Mouse (Mus musculus) limb, embryonic 13.5 days (tissue): Measurements from ENCODE around the gene Mcu. TPM values are rescaled to one million over a fixed set of nuclear protein-coding genes. Genes with fewer than 3 reads are reported as not detected.

Experiments used
- ATAC-seq: fragments of 200-750 bp; cut with Nextera tagmentation; 2 replicates; pipeline ENCODE4 v1.8.0; 2017; ENCODE audit warnings: low read depth, moderate number of reproducible peaks, moderate TSS enrichment; ENCODE audit not compliant: low FRiP score
- H3K27ac ChIP-seq: fragments of 300-500 bp; sonication (generic); 2 replicates; pipeline ENCODE4 v1.5.1; 2015; ENCODE audit warnings: inconsistent platforms, mild to moderate bottlenecking, moderate library complexity
- H3K27me3 ChIP-seq: fragments of 300-500 bp; sonication (generic); 2 replicates; pipeline ENCODE4 v1.6.1; 2015; ENCODE audit warnings: mild to moderate bottlenecking, inconsistent platforms
- H3K36me3 ChIP-seq: fragments of 300-500 bp; sonication (generic); 2 replicates; pipeline ENCODE4 v1.6.1; 2015; ENCODE audit warnings: inconsistent platforms, mild to moderate bottlenecking, moderate library complexity
- H3K4me1 ChIP-seq: fragments of 300-500 bp; sonication (generic); 2 replicates; pipeline ENCODE4 v1.6.1; 2015; ENCODE audit warnings: inconsistent platforms
- H3K4me2 ChIP-seq: fragments of 300-500 bp; sonication (generic); replicated peaks from 2 replicates; pipeline ENCODE4 v1.6.1; 2015; ENCODE audit warnings: inconsistent platforms, mild to moderate bottlenecking, moderate library complexity
- H3K4me3 ChIP-seq: fragments of 300-500 bp; sonication (generic); 2 replicates; pipeline ENCODE4 v1.5.1; 2015; ENCODE audit warnings: moderate library complexity, mild to moderate bottlenecking, inconsistent platforms
- H3K9ac ChIP-seq: fragments of 300-500 bp; sonication (generic); 2 replicates; pipeline ENCODE4 v1.6.1; 2015; ENCODE audit warnings: mild to moderate bottlenecking, inconsistent platforms
- H3K9me3 ChIP-seq: fragments of 300-500 bp; sonication (generic); 2 replicates; pipeline ENCODE4 v1.6.1; 2016; ENCODE audit warnings: inconsistent platforms
- WGBS: fragments of 180-500 bp; shearing (Covaris S2); methylation state at CpG from one replicate; pipeline ENCODE4 v1.1.7; 2015; 5-methylcytosine and 5-hydroxymethylcytosine counted together
- polyA plus RNA-seq: library from polyadenylated mRNA; unstranded; fragments of >200 nt; fragmentation: Nextera tagmentation; extraction: Ambion mirVana; gene quantifications from 2 replicates; pipeline ENCODE4 v1.2.1, GENCODE M21; 2015

Mcu gene
- polyA plus RNA-seq, 1 experiment from 2014 or later = 65.3 TPM

GRCm38 (mm10) chr10:59565995-59566410, 50.5 kb downstream of the Mcu start:
- Histone ChIP-seq H3K27ac (peak overlapping the region; percentile 86), H3K9me3 (no peaks in the 10 kb centered on the region), H3K36me3 (no peaks in the 10 kb centered on the region), H3K9ac (no peak overlapping the region), H3K4me3 (no peak overlapping the region), H3K27me3 (no peaks in the 10 kb centered on the region), H3K4me2 (peak overlapping the region; percentile 36), H3K4me1 (peaks cover 76% of the 10 kb centered on the region)
- ATAC-seq = peak; percentile 84
- 25% methylated on average over 2 of the region's 2 CpGs for whole genome bisulfite sequencing

- Histone ChIP-seq H3K27me3 (no peaks in the 10 kb centered on the region), H3K9ac (no peak overlapping the region), H3K9me3 (no peaks in the 10 kb centered on the region), H3K36me3 (no peaks in the 10 kb centered on the region), H3K4me1 (peaks cover 61% of the 10 kb centered on the region), H3K4me2 (no peak overlapping the region), H3K27ac (peak overlapping the region; percentile 86; the same call in 1 of the 2 replicates), H3K4me3 (no peak overlapping the region)
- no peak for ATAC-seq
- 74% methylated on average over 5 of the region's 5 CpGs for WGBS
Measured at GRCm38 (mm10) chr10:59564551-59564950, 51.9 kb downstream of the Mcu start.

GRCm38 (mm10) chr10:59562511-59562910, 54.0 kb downstream of the Mcu start:
- Histone ChIP-seq H3K36me3 (no peaks in the 10 kb centered on the region), H3K9ac (no peak overlapping the region), H3K9me3 (no peaks in the 10 kb centered on the region), H3K4me3 (no peak overlapping the region), H3K27me3 (no peaks in the 10 kb centered on the region), H3K4me1 (peaks cover 55% of the 10 kb centered on the region), H3K27ac (peak overlapping the region; percentile 69; the same call in 1 of the 2 replicates), H3K4me2 (no peak overlapping the region)
- 41% methylated on average over 4 of the region's 4 CpGs for WGBS
- ATAC-seq = peak; percentile 65; the same call in 1 of the 2 replicates

- 89% methylated on average over 5 of the region's 5 CpGs for WGBS
- Histone ChIP-seq H3K4me1 (peaks cover 43% of the 10 kb centered on the region), H3K4me2 (no peak overlapping the region), H3K27ac (no peak overlapping the region), H3K27me3 (no peaks in the 10 kb centered on the region), H3K9me3 (no peaks in the 10 kb centered on the region), H3K4me3 (no peak overlapping the region), H3K9ac (no peak overlapping the region), H3K36me3 (no peaks in the 10 kb centered on the region)
- ATAC-seq = no peak
Measured at GRCm38 (mm10) chr10:59560126-59560525, 56.4 kb downstream of the Mcu start.

GRCm38 (mm10) chr10:59558602-59559001, 57.9 kb downstream of the Mcu start:
- no peaks in the 10 kb centered on the region for H3K36me3 ChIP-seq
- no peak overlapping the region for H3K9ac ChIP-seq
- no peaks in the 10 kb centered on the region for H3K27me3 ChIP-seq
- H3K4me2 ChIP-seq = no peak overlapping the region
- ATAC-seq = no peak
- H3K4me1 ChIP-seq = peaks cover 31% of the 10 kb centered on the region
- 0 out of 2 replicates have a peak, but pooled peaks cover 3% of the 10 kb centered on the region for H3K9me3 ChIP-seq
- no peak overlapping the region for H3K4me3 ChIP-seq
- H3K27ac ChIP-seq = no peak overlapping the region
- WGBS = 87% methylated on average over 4 of the region's 4 CpGs

- no peak overlapping the region for H3K4me2 ChIP-seq
- WGBS = 87% methylated on average over 5 of the region's 5 CpGs
- H3K4me3 ChIP-seq = no peak overlapping the region
- no peaks in the 10 kb centered on the region for H3K27me3 ChIP-seq
- 0 out of 2 replicates have a peak, but pooled peaks cover 3% of the 10 kb centered on the region for H3K9me3 ChIP-seq
- peaks cover 27% of the 10 kb centered on the region for H3K4me1 ChIP-seq
- no peaks in the 10 kb centered on the region for H3K36me3 ChIP-seq
- no peak overlapping the region for H3K27ac ChIP-seq
- no peak overlapping the region for H3K9ac ChIP-seq
- ATAC-seq = no peak
Measured at GRCm38 (mm10) chr10:59558164-59558563, 58.3 kb downstream of the Mcu start.

- Histone ChIP-seq H3K9me3 (0 out of 2 replicates have a peak, but pooled peaks cover 3% of the 10 kb centered on the region), H3K27ac (no peak overlapping the region; the same call in 1 of the 2 replicates), H3K4me1 (peaks cover 25% of the 10 kb centered on the region), H3K36me3 (no peaks in the 10 kb centered on the region), H3K27me3 (no peaks in the 10 kb centered on the region), H3K4me2 (no peak overlapping the region), H3K4me3 (no peak overlapping the region), H3K9ac (0 out of 2 replicates have a peak overlapping the region, but pooled peaks have one; percentile 26)
- no peak for ATAC-seq
- WGBS = 29% methylated on average over 5 of the region's 5 CpGs
Measured at GRCm38 (mm10) chr10:59556541-59556940, 60.0 kb downstream of the Mcu start.

- 0 out of 2 replicates have a peak, but pooled peaks cover 4% of the 10 kb centered on the region for H3K36me3 ChIP-seq
- H3K4me3 ChIP-seq = no peak overlapping the region
- H3K27ac ChIP-seq = no peak overlapping the region
- no peak for ATAC-seq
- H3K9ac ChIP-seq = no peak overlapping the region
- no peak overlapping the region for H3K4me2 ChIP-seq
- 0 out of 2 replicates have a peak, but pooled peaks cover 3% of the 10 kb centered on the region for H3K9me3 ChIP-seq
- WGBS = 95% methylated on average over 1 of the region's 1 CpGs
- no peaks in the 10 kb centered on the region for H3K27me3 ChIP-seq
- H3K4me1 ChIP-seq = peaks cover 25% of the 10 kb centered on the region
Measured at GRCm38 (mm10) chr10:59554243-59554642, 62.2 kb downstream of the Mcu start.

- Histone ChIP-seq H3K27ac (peak overlapping the region; percentile 48; the same call in 1 of the 2 replicates), H3K36me3 (0 out of 2 replicates have a peak, but pooled peaks cover 5% of the 10 kb centered on the region), H3K4me1 (peaks cover 17% of the 10 kb centered on the region), H3K27me3 (no peaks in the 10 kb centered on the region), H3K9me3 (peaks cover 11% of the 10 kb centered on the region), H3K9ac (no peak overlapping the region), H3K4me2 (no peak overlapping the region), H3K4me3 (no peak overlapping the region)
- WGBS = 72% methylated on average over 1 of the region's 1 CpGs
- ATAC-seq = no peak
Measured at GRCm38 (mm10) chr10:59552456-59552855, 64.0 kb downstream of the Mcu start.

- 62% methylated on average over 11 of the region's 11 CpGs for WGBS
- Histone ChIP-seq H3K27ac (no peak overlapping the region), H3K27me3 (no peaks in the 10 kb centered on the region), H3K4me3 (no peak overlapping the region), H3K9me3 (peaks cover 29% of the 10 kb centered on the region), H3K9ac (no peak overlapping the region), H3K36me3 (peaks cover 19% of the 10 kb centered on the region), H3K4me1 (peaks cover 9% of the 10 kb centered on the region), H3K4me2 (no peak overlapping the region)
- ATAC-seq = no peak
Measured at GRCm38 (mm10) chr10:59548768-59549333, 67.6 kb downstream of the Mcu start.

- Histone ChIP-seq H3K27ac (no peak overlapping the region), H3K4me2 (no peak overlapping the region), H3K4me1 (peaks cover 15% of the 10 kb centered on the region), H3K9me3 (peaks cover 29% of the 10 kb centered on the region), H3K9ac (no peak overlapping the region), H3K36me3 (peaks cover 19% of the 10 kb centered on the region), H3K27me3 (no peaks in the 10 kb centered on the region), H3K4me3 (no peak overlapping the region)
- WGBS = 73% methylated on average over 6 of the region's 6 CpGs
- ATAC-seq = no peak
Measured at GRCm38 (mm10) chr10:59548211-59548610, 68.3 kb downstream of the Mcu start.

GRCm38 (mm10) chr10:59547426-59547825, 69.1 kb downstream of the Mcu start:
- Histone ChIP-seq H3K27me3 (no peaks in the 10 kb centered on the region), H3K27ac (no peak overlapping the region), H3K9me3 (peaks cover 29% of the 10 kb centered on the region), H3K4me1 (peaks cover 19% of the 10 kb centered on the region), H3K4me2 (no peak overlapping the region), H3K9ac (no peak overlapping the region), H3K4me3 (no peak overlapping the region), H3K36me3 (peaks cover 19% of the 10 kb centered on the region)
- WGBS = 62% methylated on average over 7 of the region's 7 CpGs
- ATAC-seq = no peak

GRCm38 (mm10) chr10:59545169-59545568, 71.3 kb downstream of the Mcu start:
- no peak for ATAC-seq
- 84% methylated on average over 7 of the region's 7 CpGs for WGBS
- no peak overlapping the region for H3K4me2 ChIP-seq

More at GRCm38 (mm10) chr10:59545169-59545568, 71.3 kb downstream of the Mcu start:
- Histone ChIP-seq H3K4me3 (no peak overlapping the region), H3K4me1 (peaks cover 30% of the 10 kb centered on the region), H3K27me3 (no peaks in the 10 kb centered on the region), H3K9me3 (peaks cover 29% of the 10 kb centered on the region), H3K27ac (no peak overlapping the region), H3K36me3 (peaks cover 19% of the 10 kb centered on the region), H3K9ac (no peak overlapping the region)
